Mouse (Mus musculus): ENCODE data around the gene Myl6.

DNA sequence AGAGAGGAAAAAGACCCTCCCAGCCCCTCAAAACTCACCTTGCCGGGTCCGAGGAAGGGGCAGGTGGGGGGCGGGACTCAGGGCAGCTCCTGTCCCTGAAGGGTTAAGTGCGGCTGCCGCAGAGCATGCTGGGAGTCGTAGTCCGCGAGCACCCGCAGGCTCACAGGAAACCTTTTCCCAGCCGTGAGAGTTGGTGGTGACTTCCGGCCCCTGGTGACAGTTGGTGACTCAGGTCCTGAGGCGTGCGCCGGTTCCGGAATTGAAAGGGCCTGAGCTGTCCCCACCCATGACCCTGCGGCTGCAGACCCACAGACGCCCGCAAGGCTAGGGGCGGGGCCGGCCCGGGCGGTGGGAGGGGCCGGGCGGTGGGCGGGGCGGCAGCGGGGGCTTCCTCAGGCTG is 4.6 kb upstream of the Myl6 start, which contains the start of gene Myl6b:
- TF ChIP-seq CTCF (IDR thresholded peaks at IDR 0.05; ENCODE audit: low read depth, low read length) (no peak), POLR2AphosphoS5 (IDR thresholded peaks at IDR 0.05; ENCODE audit: insufficient replicate concordance, low read depth, low read length) (no peak), GATA1 (IDR thresholded peaks at IDR 0.05; ENCODE audit: borderline replicate concordance, low read length) (no peak)

All from G1E (cell line).